Mouse (Mus musculus) heart, embryonic 16.5 days (tissue): ENCODE measurements around the gene Nuak2. TPM values are rescaled to one million over a fixed set of nuclear protein-coding genes. Genes with fewer than 3 reads are reported as not detected.

Experiments used
- ATAC-seq: fragments of 200-750 bp; cut with Nextera tagmentation; replicated peaks from 2 replicates; pipeline ENCODE4 v1.8.0; 2017; ENCODE audit warnings: moderate number of reproducible peaks; ENCODE audit not compliant: insufficient read depth, low FRiP score; ENCODE audit errors: extremely low read depth
- H3K27ac ChIP-seq: fragments of 300-500 bp; sonication (generic); 2 replicates; pipeline ENCODE4 v1.5.1; 2014; ENCODE audit warnings: mild to moderate bottlenecking, low read length, control low read depth, moderate library complexity
- H3K27me3 ChIP-seq: fragments of 300-500 bp; sonication (generic); 2 replicates; pipeline ENCODE4 v1.6.1; 2014; ENCODE audit warnings: low read length, mixed read lengths; ENCODE audit not compliant: control insufficient read depth, insufficient read depth
- H3K36me3 ChIP-seq: fragments of 300-500 bp; sonication (generic); 2 replicates; pipeline ENCODE4 v1.6.1; 2014; ENCODE audit not compliant: control insufficient read depth, insufficient read depth
- H3K4me1 ChIP-seq: fragments of 300-500 bp; sonication (generic); 2 replicates; pipeline ENCODE4 v1.6.1; 2014; ENCODE audit warnings: low read length, mixed read lengths; ENCODE audit not compliant: control insufficient read depth, insufficient read depth
- H3K4me2 ChIP-seq: fragments of 300-500 bp; sonication (generic); 2 replicates; pipeline ENCODE4 v1.6.1; 2014; ENCODE audit warnings: low read depth, mild to moderate bottlenecking, control low read depth, low read length
- H3K4me3 ChIP-seq: fragments of 300-500 bp; sonication (generic); 2 replicates; pipeline ENCODE4 v1.5.1; 2014; ENCODE audit warnings: mild to moderate bottlenecking, control low read depth, low read length
- H3K9ac ChIP-seq: fragments of 300-500 bp; sonication (generic); 2 replicates; pipeline ENCODE4 v1.6.1; 2014; ENCODE audit warnings: low read length, control low read depth
- H3K9me3 ChIP-seq: fragments of 300-500 bp; sonication (generic); replicated peaks from 2 replicates; pipeline ENCODE4 v1.6.1; 2016; ENCODE audit warnings: low read length; ENCODE audit not compliant: control insufficient read depth
- WGBS: fragments of 180-500 bp; shearing (Covaris S2); extraction: QIAGEN DNeasy Blood & Tissue Kit; methylation state at CpG from one replicate; pipeline ENCODE4 v1.1.7; 2014; 5-methylcytosine and 5-hydroxymethylcytosine counted together
- polyA plus RNA-seq: library from polyadenylated mRNA; unstranded; fragments of >200 nt; fragmentation: Nextera tagmentation; extraction: Ambion mirVana; gene quantifications from 2 replicates; pipeline ENCODE4 v1.2.1, GENCODE M21; 2015

Gene Nuak2
- polyA plus RNA-seq, 1 experiment from 2014 or later = 3.4 TPM

GRCm38 (mm10) chr1:132328565-132328964 lies 12.6 kb downstream of the Nuak2 start:
- no peak overlapping the region for H3K9ac ChIP-seq
- 86% methylated on average over 3 of the region's 3 CpGs for whole genome bisulfite sequencing
- H3K36me3 ChIP-seq = peaks cover 2% of the 10 kb centered on the region; the same call in 1 of the 2 replicates
- H3K4me3 ChIP-seq = no peak overlapping the region
- no peak for ATAC-seq
- peaks cover 7% of the 10 kb centered on the region for H3K4me1 ChIP-seq
- no peaks in the 10 kb centered on the region for H3K27me3 ChIP-seq
- no peak overlapping the region for H3K4me2 ChIP-seq
- H3K9me3 ChIP-seq = no peaks in the 10 kb centered on the region
- no peak overlapping the region for H3K27ac ChIP-seq

GRCm38 (mm10) chr1:132329656-132330055 lies 13.7 kb downstream of the Nuak2 start:
- no peak for ATAC-seq
- no peaks in the 10 kb centered on the region for H3K9me3 ChIP-seq
- H3K4me2 ChIP-seq = no peak overlapping the region
- 66% methylated on average over 7 of the region's 7 CpGs for WGBS
- peaks cover 2% of the 10 kb centered on the region; the same call in 1 of the 2 replicates for H3K36me3 ChIP-seq
- no peak overlapping the region for H3K9ac ChIP-seq
- no peak overlapping the region for H3K4me3 ChIP-seq
- no peak overlapping the region for H3K27ac ChIP-seq
- peaks cover 17% of the 10 kb centered on the region for H3K4me1 ChIP-seq
- no peaks in the 10 kb centered on the region for H3K27me3 ChIP-seq

GRCm38 (mm10) chr1:132330397-132330796 lies 14.5 kb downstream of the Nuak2 start:
- no peak overlapping the region for H3K9ac ChIP-seq
- H3K27me3 ChIP-seq = no peaks in the 10 kb centered on the region
- H3K36me3 ChIP-seq = peaks cover 2% of the 10 kb centered on the region; the same call in 1 of the 2 replicates
- H3K4me2 ChIP-seq = no peak overlapping the region
- no peak for ATAC-seq
- no peak overlapping the region for H3K4me3 ChIP-seq
- H3K27ac ChIP-seq = no peak overlapping the region
- peaks cover 24% of the 10 kb centered on the region for H3K4me1 ChIP-seq
- no peaks in the 10 kb centered on the region for H3K9me3 ChIP-seq
- 86% methylated on average over 15 of the region's 15 CpGs for WGBS

- no peak overlapping the region for H3K9ac ChIP-seq
- H3K4me1 ChIP-seq = peaks cover 26% of the 10 kb centered on the region
- no peaks in the 10 kb centered on the region for H3K27me3 ChIP-seq
- no peak overlapping the region for H3K4me2 ChIP-seq
- no peak overlapping the region for H3K4me3 ChIP-seq
- 87% methylated on average over 17 of the region's 17 CpGs for WGBS
- H3K36me3 ChIP-seq = peaks cover 2% of the 10 kb centered on the region; the same call in 1 of the 2 replicates
- no peak for ATAC-seq
- H3K27ac ChIP-seq = no peak overlapping the region
- no peaks in the 10 kb centered on the region for H3K9me3 ChIP-seq
Measured at GRCm38 (mm10) chr1:132331283-132331682, 15.4 kb downstream of the Nuak2 start.

- H3K4me3 ChIP-seq = no peak overlapping the region
- H3K4me1 ChIP-seq = peaks cover 29% of the 10 kb centered on the region
- 27% methylated on average over 2 of the region's 2 CpGs for WGBS
- ATAC-seq = no peak
- H3K27me3 ChIP-seq = no peaks in the 10 kb centered on the region
- H3K36me3 ChIP-seq = peaks cover 2% of the 10 kb centered on the region; the same call in 1 of the 2 replicates
- no peak overlapping the region; the same call in 1 of the 2 replicates for H3K9ac ChIP-seq
- H3K27ac ChIP-seq = no peak overlapping the region
- no peak overlapping the region for H3K4me2 ChIP-seq
- no peaks in the 10 kb centered on the region for H3K9me3 ChIP-seq
Measured at GRCm38 (mm10) chr1:132333201-132333600, 17.3 kb downstream of the Nuak2 start.

GRCm38 (mm10) chr1:132333675-132334141 lies 17.8 kb downstream of the Nuak2 start:
- Histone ChIP-seq H3K27ac (peak overlapping the region; percentile 53), H3K9ac (no peak overlapping the region; the same call in 1 of the 2 replicates), H3K4me2 (0 out of 2 replicates have a peak overlapping the region, but pooled peaks have one; percentile 13), H3K4me1 (peaks cover 32% of the 10 kb centered on the region), H3K4me3 (no peak overlapping the region), H3K36me3 (peaks cover 2% of the 10 kb centered on the region; the same call in 1 of the 2 replicates), H3K27me3 (no peaks in the 10 kb centered on the region), H3K9me3 (no peaks in the 10 kb centered on the region)
- ATAC-seq = peak; percentile 79
- 8% methylated on average over 4 of the region's 4 CpGs for WGBS

- 39% methylated on average over 6 of the region's 6 CpGs for WGBS
- peaks cover 2% of the 10 kb centered on the region; the same call in 1 of the 2 replicates for H3K36me3 ChIP-seq
- no peaks in the 10 kb centered on the region for H3K27me3 ChIP-seq
- no peak overlapping the region for H3K4me3 ChIP-seq
- no peak overlapping the region for H3K4me2 ChIP-seq
- H3K9me3 ChIP-seq = no peaks in the 10 kb centered on the region
- no peak for ATAC-seq
- H3K27ac ChIP-seq = peak overlapping the region; percentile 53
- H3K9ac ChIP-seq = no peak overlapping the region; the same call in 1 of the 2 replicates
- peaks cover 32% of the 10 kb centered on the region for H3K4me1 ChIP-seq
Measured at GRCm38 (mm10) chr1:132334178-132334801, 18.4 kb downstream of the Nuak2 start.

GRCm38 (mm10) chr1:132335378-132335965 lies 19.5 kb downstream of the Nuak2 start:
- no peaks in the 10 kb centered on the region for H3K9me3 ChIP-seq
- peaks cover 30% of the 10 kb centered on the region for H3K4me1 ChIP-seq
- H3K36me3 ChIP-seq = peaks cover under 1% of the 10 kb centered on the region; the same call in 1 of the 2 replicates
- no peak overlapping the region for H3K27ac ChIP-seq
- H3K9ac ChIP-seq = no peak overlapping the region
- H3K27me3 ChIP-seq = no peaks in the 10 kb centered on the region
- 39% methylated on average over 12 of the region's 12 CpGs for WGBS
- no peak for ATAC-seq
- no peak overlapping the region for H3K4me2 ChIP-seq
- H3K4me3 ChIP-seq = no peak overlapping the region

- Histone ChIP-seq H3K9ac (no peak overlapping the region), H3K4me1 (peaks cover 30% of the 10 kb centered on the region), H3K4me2 (no peak overlapping the region), H3K36me3 (no peaks in the 10 kb centered on the region), H3K27me3 (no peaks in the 10 kb centered on the region), H3K27ac (no peak overlapping the region), H3K9me3 (no peaks in the 10 kb centered on the region), H3K4me3 (no peak overlapping the region)
- ATAC-seq = no peak
- WGBS = 58% methylated on average over 6 of the region's 6 CpGs
Measured at GRCm38 (mm10) chr1:132336921-132337320, 21.0 kb downstream of the Nuak2 start.
